Mouse (Mus musculus) lung, postnatal 0 days (tissue): Measurements from ENCODE around the gene Tmem132c. TPM values are rescaled to one million over a fixed set of nuclear protein-coding genes. Genes with fewer than 3 reads are reported as not detected.

Experiments
- ATAC-seq: fragments of 200-750 bp; cut with Nextera tagmentation; 2 replicates; pipeline ENCODE4 v1.8.0; 2017; ENCODE audit warnings: moderate library complexity
- DNase-seq: peaks from one replicate; pipeline ENCODE4 v3.0.0-alpha.2; 2016; ENCODE audit warnings: low spot score
- H3K27ac ChIP-seq: fragments of 300-500 bp; sonication (generic); 2 replicates; pipeline ENCODE4 v1.5.1; 2014; ENCODE audit warnings: antibody characterized with exemption, mild to moderate bottlenecking, low read length, mixed read lengths
- H3K27me3 ChIP-seq: fragments of 300-500 bp; sonication (generic); replicated peaks from 2 replicates; pipeline ENCODE4 v1.6.1; 2014; ENCODE audit warnings: low read length, mixed read lengths; ENCODE audit not compliant: insufficient read depth
- H3K36me3 ChIP-seq: fragments of 300-500 bp; sonication (generic); 2 replicates; pipeline ENCODE4 v1.6.1; 2014; ENCODE audit warnings: low read length, mixed read lengths; ENCODE audit not compliant: insufficient read depth
- H3K4me1 ChIP-seq: fragments of 300-500 bp; sonication (generic); 2 replicates; pipeline ENCODE4 v1.6.1; 2014; ENCODE audit warnings: antibody characterized with exemption, low read depth, low read length, mixed read lengths; ENCODE audit not compliant: insufficient read depth
- H3K4me2 ChIP-seq: fragments of 300-500 bp; sonication (generic); replicated peaks from 2 replicates; pipeline ENCODE4 v1.6.1; 2014; ENCODE audit warnings: low read depth, mild to moderate bottlenecking, low read length, moderate library complexity, mixed read lengths
- H3K4me3 ChIP-seq: fragments of 300-500 bp; sonication (generic); 2 replicates; pipeline ENCODE4 v1.5.1; 2014; ENCODE audit warnings: low read depth, low read length
- H3K9ac ChIP-seq: fragments of 300-500 bp; sonication (generic); replicated peaks from 2 replicates; pipeline ENCODE4 v1.6.1; 2014; ENCODE audit warnings: low read depth, mild to moderate bottlenecking
- H3K9me3 ChIP-seq: fragments of 300-500 bp; sonication (generic); 2 replicates; pipeline ENCODE4 v1.6.1; 2016; ENCODE audit warnings: low read length, mixed read lengths
- CTCF ChIP-seq: IDR thresholded peaks from 2 replicates; pipeline ENCODE4 v1.5.1; 2016; ENCODE audit warnings: antibody characterized with exemption, mild to moderate bottlenecking
- EP300 ChIP-seq: IDR thresholded peaks from 2 replicates; pipeline ENCODE4 v1.6.1; 2016; ENCODE audit warnings: antibody characterized with exemption, mild to moderate bottlenecking, control low read depth
- WGBS: fragments of 180-500 bp; shearing (Covaris S2); extraction: QIAGEN DNeasy Blood & Tissue Kit; methylation state at CpG from one replicate; pipeline ENCODE4 v1.1.7; 2014; 5-methylcytosine and 5-hydroxymethylcytosine counted together
- polyA plus RNA-seq: library from polyadenylated mRNA; unstranded; fragments of >200 nt; fragmentation: Nextera tagmentation; extraction: Ambion mirVana; gene quantifications from 2 replicates; pipeline ENCODE4 v1.2.1, GENCODE M21; 2015

Tmem132c gene
- polyA plus RNA-seq, 1 experiment from 2014 or later: 11.1 TPM

DNA sequence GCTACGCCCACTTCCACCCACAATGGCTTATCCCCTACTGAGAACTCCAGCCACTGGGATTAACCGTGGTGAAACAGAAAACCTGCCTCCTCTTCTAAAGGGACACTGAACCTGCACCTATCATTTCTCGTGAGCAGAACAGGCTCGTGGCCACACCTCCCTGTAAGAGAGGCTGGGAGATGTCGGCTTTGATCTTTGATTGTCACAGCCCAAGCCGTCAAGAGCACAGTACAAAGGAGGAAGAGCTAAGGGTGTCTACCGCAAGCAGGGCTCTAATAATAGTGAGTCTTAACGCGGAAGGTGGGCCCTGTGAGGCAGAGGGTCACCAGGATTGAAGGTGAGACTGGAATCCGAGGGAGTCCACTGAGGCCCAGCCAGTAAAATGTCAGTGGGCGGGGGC lies 236.7 kb downstream of the Tmem132c start:
- DNase-seq: no peak
- 32% methylated on average over 11 of the region's 11 CpGs for WGBS
- no peak for ATAC-seq
- H3K27ac ChIP-seq: no peak overlapping the region
- no peaks in the 10 kb centered on the region for H3K36me3 ChIP-seq
- H3K27me3 ChIP-seq: no peaks in the 10 kb centered on the region
- no peaks in the 10 kb centered on the region for H3K4me1 ChIP-seq
- no peaks in the 10 kb centered on the region for H3K9me3 ChIP-seq
- H3K4me2 ChIP-seq: no peak overlapping the region
- TF ChIP-seq EP300 (no peak), CTCF (no peak)
- no peak overlapping the region for H3K9ac ChIP-seq
- no peak overlapping the region for H3K4me3 ChIP-seq

DNA sequence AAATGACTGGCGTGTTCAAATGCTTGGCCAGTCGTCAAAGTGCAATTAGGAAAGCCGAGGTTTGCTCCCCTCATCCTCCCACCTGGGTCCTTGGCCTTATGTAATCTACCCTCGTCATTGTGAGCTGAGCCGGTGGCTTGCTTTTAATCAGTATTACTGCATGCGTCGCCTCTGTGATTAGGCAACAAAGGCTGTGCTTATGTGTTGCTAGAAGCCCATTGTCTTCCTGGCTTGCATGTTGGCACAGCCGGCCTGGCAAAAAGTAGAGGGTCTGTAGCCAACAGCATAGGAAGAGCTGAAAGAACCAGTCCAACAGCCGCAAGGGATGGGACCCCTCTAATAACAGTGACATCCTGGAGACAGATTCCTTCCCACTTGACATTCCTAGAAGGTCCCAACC lies 239.3 kb downstream of the Tmem132c start:
- Histone ChIP-seq H3K9ac (no peak overlapping the region), H3K4me2 (no peak overlapping the region), H3K9me3 (no peaks in the 10 kb centered on the region), H3K4me3 (no peak overlapping the region), H3K27me3 (no peaks in the 10 kb centered on the region), H3K27ac (no peak overlapping the region), H3K4me1 (no peaks in the 10 kb centered on the region), H3K36me3 (no peaks in the 10 kb centered on the region)
- ATAC-seq (no peak), DNase-seq (no peak)
- TF ChIP-seq CTCF (no peak), EP300 (no peak)
- WGBS: 61% methylated on average over 9 of the region's 9 CpGs

DNA sequence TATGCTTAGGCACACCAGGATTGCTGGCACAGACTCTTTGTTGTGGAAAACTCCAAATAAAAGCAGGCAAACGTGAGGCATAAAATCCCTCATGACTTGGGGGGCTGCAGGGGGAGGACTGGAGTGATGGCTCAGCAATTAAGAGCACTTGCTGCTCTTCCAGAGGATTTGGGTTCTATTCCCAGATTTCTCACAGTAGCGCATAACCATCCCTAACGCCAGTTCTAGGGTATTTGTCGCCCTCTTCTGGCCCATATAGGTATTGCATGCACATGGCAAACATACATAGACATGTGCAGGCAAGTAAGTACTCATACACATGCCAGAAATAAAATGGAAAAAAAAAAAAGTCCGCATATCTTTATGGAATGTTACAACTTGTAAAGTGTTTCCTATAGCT lies 239.8 kb downstream of the Tmem132c start:
- no peaks in the 10 kb centered on the region for H3K4me1 ChIP-seq
- no peaks in the 10 kb centered on the region for H3K36me3 ChIP-seq
- no peak overlapping the region for H3K4me3 ChIP-seq
- DNase-seq (peak; percentile 49), ATAC-seq (peak; percentile 28; the same call in 1 of the 2 replicates)
- TF ChIP-seq CTCF: peak; percentile 84
- TF ChIP-seq EP300: no peak
- H3K9ac ChIP-seq: no peak overlapping the region
- H3K9me3 ChIP-seq: no peaks in the 10 kb centered on the region
- H3K27me3 ChIP-seq: no peaks in the 10 kb centered on the region
- WGBS: 32% methylated on average over 5 of the region's 5 CpGs
- H3K27ac ChIP-seq: no peak overlapping the region
- no peak overlapping the region for H3K4me2 ChIP-seq

DNA sequence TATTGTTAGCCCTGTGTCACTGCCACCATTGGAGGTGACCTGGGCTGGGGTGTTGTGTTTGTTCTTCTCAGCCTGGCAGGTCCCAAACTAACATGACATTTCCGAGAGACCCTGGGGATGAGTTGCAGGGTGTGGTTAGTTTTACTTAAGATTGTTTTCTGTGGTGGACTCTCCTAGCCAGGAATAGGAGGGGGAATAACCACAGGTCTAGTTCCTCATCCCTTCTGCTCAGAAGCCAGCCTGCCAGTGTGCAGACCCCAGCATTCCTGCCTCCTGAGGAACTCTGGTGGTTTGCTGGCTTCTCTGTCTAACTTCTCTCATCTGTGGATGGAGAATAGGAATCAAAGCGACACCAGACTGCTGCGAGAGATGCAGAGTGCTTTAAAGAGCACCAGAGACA lies 240.7 kb downstream of the Tmem132c start:
- Histone ChIP-seq H3K27ac (no peak overlapping the region), H3K4me2 (no peak overlapping the region), H3K9me3 (no peaks in the 10 kb centered on the region), H3K36me3 (no peaks in the 10 kb centered on the region), H3K27me3 (no peaks in the 10 kb centered on the region), H3K9ac (no peak overlapping the region), H3K4me1 (no peaks in the 10 kb centered on the region), H3K4me3 (no peak overlapping the region)
- ATAC-seq (no peak), DNase-seq (no peak)
- 81% methylated on average over 3 of the region's 3 CpGs for WGBS
- TF ChIP-seq CTCF: no peak

DNA sequence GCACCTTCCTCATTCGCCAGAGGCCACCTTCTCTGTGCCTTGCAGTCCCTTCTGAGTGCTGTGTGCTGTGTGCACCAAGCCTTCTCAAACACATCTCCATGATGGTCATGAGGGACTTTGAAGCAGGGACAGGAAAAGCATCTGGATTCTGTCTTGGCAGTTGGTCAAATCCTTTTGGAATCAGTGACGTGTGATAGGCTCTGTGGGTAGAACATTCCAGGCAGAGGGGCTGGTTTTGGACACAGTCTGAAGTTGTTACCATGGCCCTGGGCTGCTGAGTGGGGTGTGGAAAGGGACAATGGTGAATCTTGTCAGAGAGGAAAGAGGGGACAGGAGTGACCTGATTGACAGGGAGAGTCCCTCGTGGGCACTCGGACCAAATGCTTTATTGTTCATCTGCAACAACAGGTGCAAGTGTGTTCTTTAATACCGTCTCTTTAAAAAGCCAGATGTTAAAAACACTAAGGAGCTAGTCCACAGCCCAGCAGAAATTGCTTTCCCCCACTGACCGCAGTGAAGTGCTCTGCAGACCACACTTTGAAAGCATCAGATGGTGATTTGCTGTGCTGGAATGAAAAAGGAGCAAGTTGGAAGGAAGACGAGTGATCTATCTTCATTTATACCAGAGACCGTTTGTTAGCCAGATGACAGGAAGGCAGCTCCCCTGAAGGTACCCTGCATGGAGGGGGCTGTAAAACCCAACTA lies 242.5 kb downstream of the Tmem132c start:
- Histone ChIP-seq H3K4me2 (peak overlapping the region; percentile 35; the same call in 1 of the 2 replicates), H3K4me1 (no peaks in the 10 kb centered on the region), H3K27ac (no peak overlapping the region), H3K36me3 (no peaks in the 10 kb centered on the region), H3K4me3 (no peak overlapping the region), H3K9me3 (no peaks in the 10 kb centered on the region), H3K9ac (no peak overlapping the region), H3K27me3 (no peaks in the 10 kb centered on the region)
- ATAC-seq: peak; percentile 50; the same call in 1 of the 2 replicates
- TF ChIP-seq EP300 (no peak), CTCF (no peak)
- peak; percentile 65 for DNase-seq
- 32% methylated on average over 8 of the region's 8 CpGs for WGBS

DNA sequence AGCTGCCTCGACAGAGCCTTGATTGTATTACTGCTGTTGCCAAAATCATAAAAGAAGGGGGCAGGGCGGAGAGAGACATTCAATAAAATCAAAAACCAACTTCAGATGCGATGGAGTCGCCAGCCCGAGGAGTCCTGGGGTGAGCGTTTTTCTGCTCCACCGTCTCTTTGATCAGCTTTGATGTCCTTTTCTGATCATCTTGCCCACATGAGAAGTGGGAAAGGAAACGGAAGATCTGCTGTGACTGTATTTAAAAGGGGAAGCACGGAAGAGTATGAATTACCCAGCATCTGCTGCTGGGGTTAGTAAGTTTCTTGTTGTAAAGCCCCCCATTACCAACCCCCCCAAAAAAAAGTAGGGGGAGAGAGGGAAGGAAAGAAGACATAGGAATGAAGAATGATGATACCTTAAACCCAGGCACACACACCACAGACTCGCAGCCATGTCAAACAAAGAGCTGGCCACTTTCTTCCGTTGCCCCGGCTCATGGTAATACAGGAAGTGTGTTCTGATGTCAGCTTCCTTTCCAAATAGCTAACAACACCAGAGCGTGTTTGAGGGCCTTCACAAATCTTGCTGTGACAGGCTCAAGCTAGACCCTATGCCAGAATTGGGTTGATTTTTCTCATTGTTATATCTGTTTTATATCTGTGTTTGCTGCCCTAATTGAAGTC lies 243.3 kb downstream of the Tmem132c start:
- TF ChIP-seq EP300 (no peak), CTCF (no peak)
- no peaks in the 10 kb centered on the region for H3K4me1 ChIP-seq
- 0 out of 2 replicates have a peak overlapping the region, but pooled peaks have one; percentile 1 for H3K4me3 ChIP-seq
- DNase-seq (peak; percentile 32), ATAC-seq (peak; percentile 40)
- H3K27ac ChIP-seq: peak overlapping the region; percentile 51; the same call in 1 of the 2 replicates
- H3K9me3 ChIP-seq: no peaks in the 10 kb centered on the region
- H3K4me2 ChIP-seq: peak overlapping the region; percentile 35; the same call in 1 of the 2 replicates
- H3K36me3 ChIP-seq: no peaks in the 10 kb centered on the region
- no peak overlapping the region for H3K9ac ChIP-seq
- no peaks in the 10 kb centered on the region for H3K27me3 ChIP-seq
- 30% methylated on average over 13 of the region's 13 CpGs for WGBS
